Mouse (Mus musculus) heart, embryonic 10.5 days (tissue): Measurements from ENCODE around the gene Orm3. TPM values are rescaled to one million over a fixed set of nuclear protein-coding genes. Genes with fewer than 3 reads are reported as not detected.

Experiments
- DNase-seq: peaks from one replicate; pipeline ENCODE4 v3.0.0-alpha.2; 2017; ENCODE audit warnings: low spot score
- H3K27ac ChIP-seq: fragments of 300-500 bp; sonication (generic); 2 replicates; pipeline ENCODE4 v1.5.1; 2016; ENCODE audit warnings: mild to moderate bottlenecking
- H3K27me3 ChIP-seq: fragments of 300-500 bp; sonication (generic); 2 replicates; pipeline ENCODE4 v1.6.1; 2016; ENCODE audit warnings: mild to moderate bottlenecking; ENCODE audit not compliant: poor library complexity, insufficient read depth, severe bottlenecking
- H3K36me3 ChIP-seq: fragments of 300-500 bp; sonication (generic); 2 replicates; pipeline ENCODE4 v1.6.1; 2016; ENCODE audit warnings: mild to moderate bottlenecking, moderate library complexity
- H3K4me1 ChIP-seq: fragments of 300-500 bp; sonication (generic); 2 replicates; pipeline ENCODE4 v1.6.1; 2016; ENCODE audit warnings: mild to moderate bottlenecking
- H3K4me3 ChIP-seq: fragments of 300-500 bp; sonication (generic); 2 replicates; pipeline ENCODE4 v1.5.1; 2016; ENCODE audit warnings: mild to moderate bottlenecking, moderate library complexity
- H3K9me3 ChIP-seq: fragments of 300-500 bp; sonication (generic); 2 replicates; pipeline ENCODE4 v1.6.1; 2016; ENCODE audit warnings: mild to moderate bottlenecking, moderate library complexity
- WGBS: fragments of 180-500 bp; shearing (Covaris S2); methylation state at CpG from one replicate; pipeline ENCODE4 v1.1.7; 2016; 5-methylcytosine and 5-hydroxymethylcytosine counted together
- polyA plus RNA-seq: library from polyadenylated mRNA; unstranded; fragments of >200 nt; fragmentation: Nextera tagmentation; extraction: Ambion mirVana; gene quantifications from 2 replicates; pipeline ENCODE4 v1.2.1, GENCODE M21; 2016

Orm3 gene
- polyA plus RNA-seq, 1 experiment from 2014 or later, result not detected

DNA sequence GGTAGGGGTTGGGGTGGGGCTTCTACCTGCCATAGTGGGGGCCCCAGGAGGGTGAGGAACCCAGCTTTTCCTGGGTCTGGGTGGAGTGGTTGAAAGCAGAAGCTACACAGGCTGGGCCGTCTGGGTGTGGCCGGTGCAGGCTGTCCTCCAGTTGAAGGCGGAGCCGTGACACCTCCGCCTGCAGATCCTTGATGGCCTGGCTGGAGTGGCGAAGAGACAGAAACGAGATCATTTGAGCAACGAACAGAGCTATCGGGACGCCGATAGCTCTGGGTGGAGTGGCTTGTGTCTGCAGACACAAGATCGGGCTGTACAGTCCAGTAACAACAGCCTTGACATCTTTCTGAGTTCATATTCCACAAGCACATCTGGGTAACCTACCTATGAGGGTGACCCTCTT lies 18.4 kb downstream of the Orm3 start:
- DNase-seq, result no peak
- peaks cover 43% of the 10 kb centered on the region for H3K36me3 ChIP-seq
- no peak overlapping the region for H3K4me3 ChIP-seq
- 0 out of 2 replicates have a peak, but pooled peaks cover 7% of the 10 kb centered on the region for H3K27me3 ChIP-seq
- WGBS, result 57% methylated on average over 12 of the region's 12 CpGs
- H3K9me3 ChIP-seq, result no peaks in the 10 kb centered on the region
- 0 out of 2 replicates have a peak, but pooled peaks cover 3% of the 10 kb centered on the region for H3K4me1 ChIP-seq
- H3K27ac ChIP-seq, result no peak overlapping the region

DNA sequence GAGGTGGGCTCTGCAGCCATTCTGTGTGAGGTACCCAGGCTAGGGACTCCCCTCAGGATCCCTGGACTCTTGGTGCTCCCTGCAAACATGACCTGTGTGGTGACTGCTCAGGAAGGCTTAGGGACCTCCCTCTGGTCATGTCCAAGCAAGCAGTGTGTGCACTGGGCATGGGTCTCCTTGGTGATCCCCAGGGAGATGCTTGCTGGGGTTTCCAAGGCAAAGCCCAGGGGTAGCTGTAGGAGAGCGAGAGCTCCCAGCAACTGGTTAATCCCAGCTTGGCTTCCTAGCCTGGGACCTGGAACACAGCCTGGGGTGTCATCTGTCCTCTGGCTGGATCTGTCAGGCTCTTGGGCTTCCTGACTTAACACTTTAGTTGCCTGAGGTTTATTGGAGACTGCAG lies 19.4 kb downstream of the Orm3 start:
- H3K27ac ChIP-seq, result no peak overlapping the region
- WGBS, result 78% methylated on average over 1 of the region's 1 CpGs

DNA sequence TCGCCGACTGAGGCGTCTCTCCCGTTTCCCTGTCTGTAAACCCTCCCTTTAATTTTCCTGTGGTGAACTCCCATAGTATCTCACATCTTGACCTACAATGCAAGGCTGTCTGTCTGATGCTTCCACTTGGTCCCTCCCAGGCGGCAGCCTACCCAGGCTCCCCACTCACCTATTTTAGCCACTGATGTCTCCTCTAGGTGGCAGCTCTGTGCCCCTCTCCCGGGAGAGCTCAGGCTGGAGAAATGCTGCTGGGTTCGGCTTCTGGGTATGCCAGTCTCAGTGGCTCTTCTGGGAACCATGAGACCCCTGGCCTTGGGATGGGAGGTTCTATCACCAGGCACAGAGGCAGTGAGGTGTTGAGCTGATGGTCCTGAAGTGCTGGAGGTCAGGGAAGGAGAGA lies 21.5 kb downstream of the Orm3 start:
- Histone ChIP-seq H3K27me3 (0 out of 2 replicates have a peak, but pooled peaks cover 7% of the 10 kb centered on the region), H3K4me3 (no peak overlapping the region), H3K9me3 (no peaks in the 10 kb centered on the region), H3K4me1 (0 out of 2 replicates have a peak, but pooled peaks cover 3% of the 10 kb centered on the region), H3K27ac (no peak overlapping the region), H3K36me3 (peaks cover 54% of the 10 kb centered on the region)
- no peak for DNase-seq
- WGBS, result 67% methylated on average over 7 of the region's 7 CpGs

More for the DNA sequence above, 19.4 kb downstream of the Orm3 start:
- Histone ChIP-seq H3K27me3 (0 out of 2 replicates have a peak, but pooled peaks cover 7% of the 10 kb centered on the region), H3K4me3 (no peak overlapping the region), H3K36me3 (peaks cover 41% of the 10 kb centered on the region), H3K9me3 (no peaks in the 10 kb centered on the region), H3K4me1 (0 out of 2 replicates have a peak, but pooled peaks cover 3% of the 10 kb centered on the region)
- no peak for DNase-seq

DNA sequence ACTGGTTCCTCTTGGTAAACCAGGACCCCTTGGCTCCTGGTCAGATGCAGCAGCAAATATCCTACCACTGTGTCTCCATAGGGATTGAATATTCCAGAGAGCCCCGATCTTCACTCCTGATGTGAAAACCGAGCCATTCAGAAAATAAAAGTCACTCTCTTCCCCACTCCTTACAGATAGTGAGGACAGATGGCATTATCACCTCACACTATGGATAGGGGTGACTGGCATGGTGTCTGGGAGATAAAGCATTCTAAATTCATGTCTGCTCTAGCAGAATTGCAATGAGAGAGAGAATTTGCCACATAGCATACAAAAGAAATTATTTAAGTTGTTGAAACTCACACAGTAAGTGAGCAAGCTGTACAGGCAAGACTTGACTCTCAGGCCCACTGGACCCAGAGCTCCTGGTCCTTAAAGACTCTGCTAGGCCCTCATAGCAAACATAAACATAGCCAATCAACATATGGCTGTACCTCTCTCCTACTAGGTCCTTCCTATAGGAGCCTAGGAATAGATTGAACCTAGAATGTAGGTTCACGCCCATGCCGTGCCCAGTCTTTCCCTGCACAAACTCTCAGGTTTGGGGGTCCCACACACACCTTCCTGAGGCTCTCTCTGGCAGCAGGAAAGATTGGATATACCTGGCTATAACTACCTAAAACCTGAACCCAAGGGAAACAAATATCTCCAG lies 26.9 kb downstream of the Orm3 start:
- Histone ChIP-seq H3K27me3 (no peaks in the 10 kb centered on the region), H3K9me3 (no peaks in the 10 kb centered on the region), H3K27ac (no peak overlapping the region), H3K4me1 (no peaks in the 10 kb centered on the region), H3K36me3 (peaks cover 43% of the 10 kb centered on the region), H3K4me3 (no peak overlapping the region)
- DNase-seq, result no peak
- 72% methylated on average over 4 of the region's 4 CpGs for WGBS

DNA sequence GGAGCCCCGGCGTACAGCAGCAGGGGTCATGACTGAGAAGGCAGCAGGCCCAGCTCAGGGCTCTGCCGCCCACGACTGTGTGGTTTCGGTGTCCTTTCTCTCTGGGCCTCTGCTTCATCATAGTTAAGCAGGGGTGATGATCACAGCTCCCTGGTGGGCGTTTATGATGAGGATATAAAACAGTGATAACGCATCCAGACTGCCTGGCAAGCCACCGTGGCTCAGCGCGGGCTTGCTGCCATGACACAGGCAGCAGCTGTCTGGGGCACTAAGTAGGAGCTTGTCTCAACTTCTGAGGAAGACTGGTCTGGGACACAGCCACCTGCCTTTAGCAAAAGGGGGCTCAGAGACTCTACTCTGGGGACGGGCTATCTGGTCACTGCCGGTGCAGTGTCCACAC lies 27.5 kb downstream of the Orm3 start:
- DNase-seq, result no peak
- no peaks in the 10 kb centered on the region for H3K4me1 ChIP-seq
- H3K36me3 ChIP-seq, result peaks cover 43% of the 10 kb centered on the region
- no peaks in the 10 kb centered on the region for H3K27me3 ChIP-seq
- no peaks in the 10 kb centered on the region for H3K9me3 ChIP-seq
- H3K4me3 ChIP-seq, result no peak overlapping the region
- H3K27ac ChIP-seq, result no peak overlapping the region
- WGBS, result 89% methylated on average over 12 of the region's 12 CpGs

DNA sequence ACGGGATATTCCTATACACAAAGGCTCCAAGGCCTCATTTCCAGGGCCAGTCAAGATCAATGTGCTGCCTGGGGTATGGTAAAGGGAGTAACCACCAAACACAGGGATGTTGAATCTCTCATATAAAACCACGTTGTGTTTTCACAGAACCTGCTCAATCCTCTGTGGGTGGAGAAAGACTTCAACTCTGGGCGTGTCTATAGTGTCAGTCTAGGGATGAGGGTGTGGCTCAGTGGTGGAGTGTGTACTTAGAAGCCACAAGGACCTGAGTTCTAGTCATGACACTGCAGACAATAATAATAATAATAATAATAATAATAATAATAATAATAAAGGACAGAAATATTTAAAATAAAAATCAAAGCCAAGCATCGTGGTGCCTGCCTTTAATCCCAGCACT lies 28.3 kb downstream of the Orm3 start:
- Histone ChIP-seq H3K4me1 (peaks cover 4% of the 10 kb centered on the region), H3K4me3 (no peak overlapping the region), H3K36me3 (peaks cover 43% of the 10 kb centered on the region), H3K27me3 (no peaks in the 10 kb centered on the region), H3K9me3 (no peaks in the 10 kb centered on the region), H3K27ac (no peak overlapping the region)
- WGBS, result 89% methylated on average over 4 of the region's 4 CpGs
- no peak for DNase-seq

DNA sequence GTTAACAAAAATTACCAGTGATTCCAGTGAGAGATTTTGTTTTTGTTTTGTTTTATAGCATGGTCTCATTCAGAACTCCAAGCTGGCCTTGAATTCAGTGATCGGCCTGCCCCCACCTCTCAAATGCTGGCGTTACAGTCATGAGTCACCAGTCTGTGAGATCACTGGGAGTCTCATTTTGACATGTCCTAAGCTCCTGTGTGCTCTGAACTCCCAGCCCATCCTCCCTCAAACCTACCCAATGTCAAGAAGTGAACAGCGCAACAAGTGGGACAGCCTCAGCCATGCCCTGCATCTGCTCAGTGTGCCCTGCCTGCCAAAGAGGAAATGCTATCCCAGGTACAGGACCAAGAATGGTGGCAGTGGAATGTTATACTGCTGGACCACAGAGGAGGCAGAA lies 29.3 kb downstream of the Orm3 start:
- Histone ChIP-seq H3K27me3 (no peaks in the 10 kb centered on the region), H3K4me1 (peaks cover 11% of the 10 kb centered on the region), H3K27ac (no peak overlapping the region), H3K36me3 (peaks cover 37% of the 10 kb centered on the region), H3K4me3 (no peak overlapping the region), H3K9me3 (no peaks in the 10 kb centered on the region)
- 84% methylated on average over 3 of the region's 3 CpGs for WGBS
- no peak for DNase-seq

DNA sequence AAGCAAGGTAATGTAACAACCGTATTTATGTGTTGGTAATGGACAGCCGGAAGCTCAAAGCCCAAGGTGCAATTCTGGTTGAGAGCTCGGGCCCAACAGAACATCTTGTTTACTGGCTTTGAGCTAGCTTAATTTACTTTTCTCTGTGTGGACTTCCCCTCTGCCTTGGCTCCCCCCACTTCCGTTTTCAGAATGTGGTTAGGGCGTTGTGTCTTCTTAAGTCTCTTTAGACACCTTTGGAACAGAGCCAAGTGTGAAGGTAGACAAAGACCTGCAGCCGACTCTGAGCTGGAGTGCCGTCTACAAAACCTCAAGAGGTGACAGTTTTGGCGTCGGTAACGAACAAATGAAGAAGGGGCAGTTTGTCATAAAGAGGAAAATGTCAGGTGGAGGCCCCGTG lies 29.8 kb downstream of the Orm3 start:
- WGBS, result 90% methylated on average over 11 of the region's 11 CpGs
- DNase-seq, result no peak
- H3K9me3 ChIP-seq, result no peaks in the 10 kb centered on the region
- peaks cover 11% of the 10 kb centered on the region for H3K4me1 ChIP-seq
- peaks cover 38% of the 10 kb centered on the region for H3K36me3 ChIP-seq
- no peak overlapping the region for H3K27ac ChIP-seq
- H3K4me3 ChIP-seq, result no peak overlapping the region
- no peaks in the 10 kb centered on the region for H3K27me3 ChIP-seq

DNA sequence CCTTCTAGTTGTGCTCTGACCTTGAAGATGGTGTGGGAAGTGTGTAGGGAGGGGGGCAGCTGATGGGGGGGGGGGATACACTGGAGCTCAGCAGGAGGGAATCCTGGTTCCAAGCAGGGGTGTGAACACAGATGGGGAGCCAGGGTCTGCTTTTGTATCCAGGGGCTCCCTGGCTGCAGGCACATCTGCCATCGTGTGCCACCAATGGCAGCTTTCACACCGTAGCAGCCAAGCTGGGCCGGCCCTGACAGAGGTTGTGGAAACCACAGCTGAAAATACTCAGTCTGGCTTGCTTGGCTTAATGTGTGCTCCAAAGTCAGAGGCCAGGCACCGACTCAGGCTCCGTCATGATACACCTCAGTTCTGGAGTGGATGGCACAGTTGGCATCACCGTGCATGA lies 32.1 kb downstream of the Orm3 start:
- H3K4me1 ChIP-seq, result peaks cover 21% of the 10 kb centered on the region
- H3K9me3 ChIP-seq, result no peaks in the 10 kb centered on the region
- no peaks in the 10 kb centered on the region for H3K27me3 ChIP-seq
- no peak for DNase-seq
- H3K36me3 ChIP-seq, result peaks cover 20% of the 10 kb centered on the region; the same call in 1 of the 2 replicates
- H3K4me3 ChIP-seq, result no peak overlapping the region
- no peak overlapping the region for H3K27ac ChIP-seq
- WGBS, result 71% methylated on average over 6 of the region's 6 CpGs

DNA sequence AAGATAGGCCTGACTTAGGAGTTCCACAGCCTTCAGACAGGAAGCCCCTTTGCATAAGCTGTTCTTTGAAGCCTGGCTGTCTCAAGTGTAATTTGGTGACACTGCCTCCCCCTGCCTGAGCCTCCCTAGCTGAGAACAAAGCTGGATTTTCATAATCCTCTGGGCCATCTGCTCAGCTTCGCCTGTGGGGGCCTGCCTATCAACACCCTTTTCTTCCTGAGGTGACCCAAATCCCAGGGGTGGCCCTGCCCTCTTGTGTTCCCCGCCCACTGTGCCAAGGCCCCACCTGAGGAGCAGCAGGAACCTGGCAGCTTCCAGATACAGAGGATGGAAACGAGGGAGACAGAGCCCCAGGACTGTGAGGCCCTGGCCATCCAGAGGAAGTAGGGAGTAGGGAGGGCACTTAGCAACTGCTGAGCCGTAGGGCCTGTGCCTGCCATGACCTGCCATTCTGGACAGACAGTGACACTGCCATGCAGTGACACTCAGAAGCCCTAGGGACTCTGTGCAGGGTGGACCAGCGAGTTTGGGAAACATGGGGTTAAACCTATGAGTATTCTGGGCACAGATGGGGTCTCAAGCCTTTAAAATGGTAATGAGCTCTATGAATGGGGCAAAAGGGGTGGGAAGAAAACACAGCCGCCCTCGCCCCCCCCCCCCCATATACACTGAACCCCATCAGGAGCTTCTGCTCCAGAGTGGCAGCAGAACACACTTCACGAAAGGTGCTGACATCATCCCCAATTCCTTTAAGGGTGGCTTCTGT lies 33.3 kb downstream of the Orm3 start:
- H3K27ac ChIP-seq, result no peak overlapping the region
- no peak for DNase-seq
- WGBS, result 40% methylated on average over 8 of the region's 8 CpGs
- no peaks in the 10 kb centered on the region for H3K27me3 ChIP-seq
- H3K9me3 ChIP-seq, result no peaks in the 10 kb centered on the region
- peaks cover 18% of the 10 kb centered on the region for H3K36me3 ChIP-seq
- no peak overlapping the region for H3K4me3 ChIP-seq
- H3K4me1 ChIP-seq, result peaks cover 25% of the 10 kb centered on the region

DNA sequence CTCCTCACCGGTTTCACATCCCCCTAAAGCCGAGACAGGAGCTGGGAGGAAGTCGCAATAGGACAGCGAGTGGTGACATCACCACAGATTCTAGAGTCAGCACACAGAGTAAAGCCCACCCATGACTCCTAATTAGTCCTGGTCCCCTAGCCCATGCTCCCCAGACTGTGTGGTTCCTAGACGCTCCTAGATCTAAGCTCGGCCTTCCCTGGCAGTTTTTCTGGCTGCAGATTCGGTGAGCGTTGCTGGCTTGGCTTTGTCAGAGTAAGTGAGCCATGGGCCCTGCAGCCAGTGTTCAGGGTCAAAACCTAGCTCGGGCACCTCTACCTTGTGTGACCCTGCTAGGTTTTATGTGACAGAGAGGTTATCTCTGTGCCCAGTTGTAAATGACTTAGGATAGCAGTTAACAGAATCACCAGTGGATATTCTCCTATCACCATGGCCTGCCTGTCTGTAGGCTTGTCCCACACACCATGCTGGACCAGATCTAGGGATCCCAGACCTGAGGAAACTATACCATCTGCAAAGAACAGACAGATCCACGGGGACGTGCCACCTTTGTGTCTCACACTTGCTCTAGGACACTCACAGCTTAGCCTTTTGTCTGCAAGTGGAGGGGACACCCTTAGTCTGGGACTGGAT lies 34.0 kb downstream of the Orm3 start:
- Histone ChIP-seq H3K4me3 (no peak overlapping the region), H3K36me3 (peaks cover 25% of the 10 kb centered on the region), H3K27ac (peak overlapping the region; percentile 22; the same call in 1 of the 2 replicates), H3K4me1 (peaks cover 25% of the 10 kb centered on the region), H3K27me3 (no peaks in the 10 kb centered on the region), H3K9me3 (no peaks in the 10 kb centered on the region)
- WGBS, result 59% methylated on average over 11 of the region's 11 CpGs
- DNase-seq, result no peak

DNA sequence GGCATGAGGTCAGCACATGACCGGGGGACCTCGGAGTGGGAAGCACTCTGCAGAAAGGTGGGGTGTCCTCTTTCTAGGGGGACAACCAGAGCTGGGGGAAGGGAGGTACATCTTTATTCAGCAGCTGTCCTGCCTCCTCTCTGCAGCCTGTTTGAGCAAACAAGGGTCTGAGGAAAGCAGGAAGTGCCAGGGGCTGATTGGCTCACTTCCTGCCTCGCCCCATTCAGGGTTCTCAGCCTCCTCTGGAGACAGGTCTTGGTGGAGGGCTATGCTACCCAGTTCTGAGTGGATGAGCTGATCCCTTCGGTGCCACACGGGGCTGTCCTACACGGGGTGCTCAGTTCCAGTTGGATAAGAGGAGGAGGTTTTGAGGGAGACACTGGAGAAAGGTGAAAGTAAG lies 35.4 kb downstream of the Orm3 start:
- Histone ChIP-seq H3K36me3 (peaks cover 29% of the 10 kb centered on the region), H3K27ac (peak overlapping the region; percentile 62), H3K4me3 (no peak overlapping the region), H3K4me1 (peaks cover 25% of the 10 kb centered on the region), H3K27me3 (no peaks in the 10 kb centered on the region), H3K9me3 (no peaks in the 10 kb centered on the region)
- WGBS, result 72% methylated on average over 6 of the region's 6 CpGs
- no peak for DNase-seq

DNA sequence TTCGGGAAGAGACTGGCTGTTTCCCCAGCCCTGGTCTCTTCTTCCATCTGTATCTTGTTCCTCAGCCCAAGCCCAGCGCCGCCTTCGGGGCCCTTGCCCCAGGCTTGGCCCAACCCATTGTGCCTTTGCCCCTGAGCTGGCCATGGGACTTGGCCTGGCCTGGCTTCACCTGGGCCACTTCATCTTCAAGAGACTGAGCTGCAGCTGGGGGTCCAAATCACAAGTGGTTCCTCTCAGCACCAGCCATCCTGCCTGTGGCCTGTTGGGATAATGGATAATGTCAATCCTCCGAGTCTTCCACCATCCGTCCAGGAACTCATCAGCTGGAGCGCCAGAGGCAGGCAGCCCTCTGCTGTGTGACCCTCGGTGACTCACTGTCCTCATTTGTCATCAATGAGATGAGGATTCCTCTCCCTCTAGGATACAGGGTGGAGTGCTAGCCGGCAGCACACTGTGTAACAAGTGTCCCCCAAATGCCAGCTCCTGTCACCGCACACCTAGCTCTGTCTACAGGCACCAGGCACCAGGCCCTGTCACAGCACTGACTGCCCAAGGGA lies 42.1 kb downstream of the Orm3 start:
- H3K9me3 ChIP-seq, result no peaks in the 10 kb centered on the region
- H3K36me3 ChIP-seq, result peaks cover 19% of the 10 kb centered on the region
- H3K27me3 ChIP-seq, result no peaks in the 10 kb centered on the region
- no peak overlapping the region for H3K4me3 ChIP-seq
- no peak overlapping the region for H3K27ac ChIP-seq
- 72% methylated on average over 10 of the region's 10 CpGs for WGBS
- H3K4me1 ChIP-seq, result peaks cover 43% of the 10 kb centered on the region
- no peak for DNase-seq
